Mouse (Mus musculus) adrenal gland, postnatal 25 days (tissue): ENCODE results near the gene Cacna1a. TPM values are rescaled to one million over a fixed set of nuclear protein-coding genes. Genes with fewer than 3 reads are reported as not detected.

ENCODE experiments used
- DNase-seq: peaks from one replicate; pipeline ENCODE4 v3.0.0; 2021; ENCODE audit warnings: mixed read lengths
- long read RNA-seq: library from polyadenylated mRNA; stranded (forward); transcript quantifications from one replicate; pipeline ENCODE4 v2.0.0, GENCODE M21; 2021
- total RNA-seq: library from RNA; stranded (reverse); gene quantifications from 2 replicates; pipeline ENCODE4 v1.2.3, GENCODE M21; 2021

Cacna1a gene
- 4.9 and 8.0 TPM in 2 replicates for total RNA-seq
- long read RNA-seq, partial matches to known transcripts, result 0 of 2 reads
- long read RNA-seq, other reads (novel, unspliced or antisense), result 1 of 2 reads

GRCm38 (mm10) chr8:84388275-84388674 lies at the start of gene Cacna1a:
TSS of gene Cacna1a (plus strand) at chr8:84388440.
- no peak for DNase-seq

- no peak for DNase-seq
Measured at GRCm38 (mm10) chr8:84338493-84338892, 49.7 kb upstream of the Cacna1a start.

GRCm38 (mm10) chr8:84339320-84339719 lies 48.9 kb upstream of the Cacna1a start:
- DNase-seq, result no peak

GRCm38 (mm10) chr8:84339867-84340266 lies 48.4 kb upstream of the Cacna1a start:
- no peak for DNase-seq

- peak; percentile 27 for DNase-seq
Measured at GRCm38 (mm10) chr8:84340671-84341070, 47.6 kb upstream of the Cacna1a start.

GRCm38 (mm10) chr8:84345493-84345892 lies 42.7 kb upstream of the Cacna1a start:
- no peak for DNase-seq

- no peak for DNase-seq
Measured at GRCm38 (mm10) chr8:84346421-84346820, 41.8 kb upstream of the Cacna1a start.

- no peak for DNase-seq
Measured at GRCm38 (mm10) chr8:84349526-84349925, 38.7 kb upstream of the Cacna1a start.

- DNase-seq, result no peak
Measured at GRCm38 (mm10) chr8:84350960-84351359, 37.3 kb upstream of the Cacna1a start.

- no peak for DNase-seq
Measured at GRCm38 (mm10) chr8:84356482-84356881, 31.8 kb upstream of the Cacna1a start.

GRCm38 (mm10) chr8:84357631-84358371 lies 30.4 kb upstream of the Cacna1a start:
- peak; percentile 69 for DNase-seq

GRCm38 (mm10) chr8:84363428-84364134 lies 24.7 kb upstream of the Cacna1a start:
- DNase-seq, result peak; percentile 83

GRCm38 (mm10) chr8:84365197-84365596 lies 23.0 kb upstream of the Cacna1a start:
- DNase-seq, result no peak

GRCm38 (mm10) chr8:84370972-84371371 lies 17.3 kb upstream of the Cacna1a start:
- no peak for DNase-seq

- DNase-seq, result no peak
Measured at GRCm38 (mm10) chr8:84375038-84375437, 13.2 kb upstream of the Cacna1a start.

GRCm38 (mm10) chr8:84375803-84376202 lies 12.4 kb upstream of the Cacna1a start:
- no peak for DNase-seq

- no peak for DNase-seq
Measured at GRCm38 (mm10) chr8:84376564-84376963, 11.7 kb upstream of the Cacna1a start.

- no peak for DNase-seq
Measured at GRCm38 (mm10) chr8:84381676-84382075, 6.6 kb upstream of the Cacna1a start.

GRCm38 (mm10) chr8:84388773-84389172 lies 533 bp downstream of the Cacna1a start:
- DNase-seq, result no peak

- no peak for DNase-seq
Measured at GRCm38 (mm10) chr8:84389173-84389572, 933 bp downstream of the Cacna1a start.

GRCm38 (mm10) chr8:84391611-84392010 lies 3.4 kb downstream of the Cacna1a start:
- no peak for DNase-seq

GRCm38 (mm10) chr8:84395751-84396457 lies 7.7 kb downstream of the Cacna1a start:
- no peak for DNase-seq
